Mouse (Mus musculus) large intestine, adult 2 months (tissue): ENCODE data around the gene Ctsz. TPM values are rescaled to one million over a fixed set of nuclear protein-coding genes. Genes with fewer than 3 reads are reported as not detected.

Source experiments
- DNase-seq: peaks from one replicate; pipeline ENCODE4 v3.0.0-alpha.2; 2012; ENCODE audit warnings: low read depth, low spot score
- WGBS: fragments of 180-500 bp; shearing (Covaris S2); methylation state at CpG from one replicate; pipeline ENCODE4 v1.1.7; 2018; 5-methylcytosine and 5-hydroxymethylcytosine counted together
- polyA plus RNA-seq: library from polyadenylated mRNA; depleted of rRNA; stranded (reverse); fragments of >200 nt; gene quantifications from 2 replicates; pipeline ENCODE4 v1.2.3, GENCODE M21; 2012; rRNA removed

Ctsz gene
- polyA plus RNA-seq, 1 experiment, result 258 TPM

DNA sequence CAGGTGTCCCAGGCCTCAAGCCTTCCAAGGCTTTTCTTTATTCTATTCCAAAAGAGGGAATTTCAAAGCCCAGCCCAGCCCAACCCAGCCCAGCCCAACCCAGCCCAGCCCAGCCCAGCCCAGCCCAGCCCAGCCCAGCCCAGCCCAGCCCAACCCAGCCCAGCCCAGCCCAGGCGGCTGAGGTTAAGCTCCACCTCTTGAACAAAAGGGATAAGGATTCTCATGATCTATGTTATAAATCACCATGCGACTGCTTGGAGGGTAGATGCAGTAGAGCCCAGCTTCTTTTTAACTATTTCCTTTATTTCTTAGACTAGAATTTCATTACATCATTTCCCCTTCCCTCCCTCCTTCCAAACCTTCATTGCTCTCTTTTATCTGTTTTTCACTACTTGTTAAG is 28.6 kb downstream of the Ctsz start:
- DNase-seq, result no peak
- 31% methylated on average over 2 of the region's 2 CpGs for WGBS

DNA sequence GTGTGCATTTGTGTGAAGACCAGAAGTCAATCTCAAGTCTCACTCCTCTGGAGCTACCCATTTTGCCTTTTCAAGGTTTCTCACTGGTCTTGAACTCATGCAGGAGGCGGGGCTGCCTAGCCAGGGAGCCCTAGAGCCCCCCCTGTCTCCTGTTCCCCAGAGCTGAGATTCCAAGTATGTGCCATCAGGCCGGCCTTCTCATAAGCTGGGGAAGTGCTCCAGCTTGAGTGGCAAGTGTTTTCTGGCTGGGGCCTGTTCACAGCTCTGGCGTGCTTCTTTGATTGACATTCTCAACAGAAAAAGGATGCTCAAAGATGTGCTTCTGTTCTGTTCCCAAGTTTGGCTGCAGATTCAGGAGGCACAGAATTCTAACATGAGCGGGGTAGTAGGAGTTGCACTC is 38.4 kb downstream of the Ctsz start:
- 86% methylated on average over 4 of the region's 4 CpGs for WGBS
- DNase-seq, result no peak

DNA sequence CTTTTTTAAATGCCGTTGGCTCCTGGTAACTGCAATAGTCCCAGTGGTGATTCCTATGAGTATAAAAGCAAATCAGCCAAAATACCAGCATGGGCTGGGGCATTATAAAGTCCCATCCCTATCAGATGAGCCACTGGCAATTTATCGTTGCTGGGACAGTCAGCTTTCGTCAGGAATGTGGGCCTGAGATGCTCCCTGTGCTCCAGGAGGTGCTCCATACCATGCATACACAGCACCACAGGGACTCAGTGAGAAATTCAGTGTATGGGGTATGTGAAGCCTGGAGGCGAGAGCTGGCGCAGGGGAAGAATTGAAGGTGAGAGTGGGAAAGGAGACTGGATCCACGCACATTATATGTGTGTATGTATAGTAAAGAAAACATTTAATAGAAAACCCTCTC is 41.0 kb downstream of the Ctsz start:
- DNase-seq, result no peak
- WGBS, result 84% methylated on average over 6 of the region's 6 CpGs

DNA sequence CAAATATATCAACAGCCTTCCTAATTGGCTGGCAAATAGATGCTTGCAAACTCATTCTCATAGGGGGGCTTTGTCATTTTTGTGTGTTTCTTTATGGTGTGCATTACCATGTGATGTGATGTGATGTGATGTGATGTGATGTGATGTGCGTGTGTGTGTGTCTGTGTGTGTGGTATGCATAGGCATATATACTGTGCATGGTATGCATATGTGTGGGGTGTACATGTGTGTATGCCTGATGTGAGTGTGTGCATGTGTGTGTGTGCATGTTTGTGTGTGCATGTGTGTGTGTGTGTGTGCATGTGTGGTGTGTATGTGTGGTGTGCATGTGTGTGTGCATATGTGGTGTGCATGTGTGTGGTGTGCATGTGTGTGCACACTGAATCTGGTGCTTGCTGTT is 41.8 kb downstream of the Ctsz start:
- DNase-seq, result no peak
- 95% methylated on average over 1 of the region's 1 CpGs for WGBS

DNA sequence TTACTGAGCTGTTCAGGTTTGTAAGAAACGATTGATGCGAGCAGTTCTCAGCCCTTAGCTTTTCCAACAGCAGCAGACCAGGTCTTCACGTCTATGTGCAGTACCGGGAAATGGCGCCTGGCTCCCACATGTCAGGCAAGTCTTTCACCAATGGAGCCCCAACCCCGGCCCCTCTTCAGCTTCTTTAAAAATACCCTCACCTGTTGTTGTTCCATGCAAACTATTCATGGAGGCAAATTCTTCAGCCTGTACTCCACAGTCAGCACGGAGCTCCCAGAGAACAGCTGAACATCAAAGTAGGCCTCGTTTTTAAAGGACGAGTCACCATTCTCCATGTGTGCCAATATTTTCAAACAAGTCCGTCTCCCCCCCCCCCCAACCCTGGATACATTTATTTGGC is 42.2 kb downstream of the Ctsz start:
- DNase-seq, result no peak
- 81% methylated on average over 10 of the region's 10 CpGs for WGBS

DNA sequence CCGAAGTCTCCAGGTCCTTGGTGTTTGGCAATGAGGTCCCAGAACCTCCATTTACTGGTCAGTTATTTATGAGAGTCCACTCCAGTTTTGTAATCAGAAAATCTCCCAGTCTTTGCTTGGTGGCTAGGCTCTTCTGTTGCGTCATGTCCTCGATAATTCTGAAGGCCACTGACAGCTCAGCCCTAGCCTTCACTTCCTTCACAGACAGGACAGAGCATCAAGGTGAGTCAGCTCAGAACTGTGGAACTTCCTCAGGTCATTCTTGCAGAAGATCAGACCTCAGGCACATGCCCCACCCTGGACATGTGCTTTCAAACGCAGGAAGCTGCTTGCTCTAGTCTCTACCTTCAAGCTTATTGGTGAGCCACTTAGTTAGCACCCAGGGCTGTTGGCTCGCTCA is 45.5 kb downstream of the Ctsz start:
- DNase-seq, result no peak
- 63% methylated on average over 5 of the region's 5 CpGs for WGBS

DNA sequence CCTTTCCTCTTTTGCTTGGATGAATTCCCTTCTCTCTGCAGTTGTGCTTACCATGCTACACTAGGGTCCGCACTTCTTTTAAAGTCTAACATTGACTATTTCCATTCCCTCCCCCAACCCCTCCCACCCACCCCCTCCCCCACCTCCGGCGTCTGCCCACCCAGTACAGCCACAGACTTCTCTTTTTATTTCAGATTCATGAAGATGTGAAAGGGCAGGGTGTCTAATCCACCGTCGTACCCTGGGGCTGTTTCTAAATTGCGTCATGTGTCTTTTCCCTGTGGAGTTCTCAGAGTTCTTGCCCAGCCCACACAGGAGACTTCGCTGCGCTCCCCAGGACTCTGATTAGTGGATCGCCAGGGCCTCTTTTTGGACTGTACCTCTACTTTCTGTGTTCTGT is 46.3 kb downstream of the Ctsz start:
- DNase-seq, result no peak
- WGBS, result 76% methylated on average over 9 of the region's 9 CpGs

DNA sequence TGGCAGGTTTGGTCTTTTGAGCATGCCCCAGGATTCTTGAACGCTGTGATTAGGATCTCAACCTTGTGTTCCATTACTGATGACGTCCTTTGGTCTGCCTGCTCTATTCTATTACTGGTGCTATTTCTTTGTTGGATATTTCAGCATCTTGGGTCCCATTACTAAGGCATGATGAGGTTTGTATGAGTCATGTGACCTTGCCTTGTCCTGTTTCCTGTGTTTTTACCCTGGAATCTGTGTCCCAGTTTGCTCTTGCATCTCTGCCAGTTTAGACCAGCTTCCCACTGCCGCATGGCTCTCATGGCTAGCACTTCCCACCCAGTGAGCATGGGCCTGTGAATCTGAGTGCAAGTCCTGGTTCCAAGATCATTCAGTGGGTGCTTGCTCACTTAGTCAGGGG is 46.9 kb downstream of the Ctsz start:
- DNase-seq, result no peak
- WGBS, result 93% methylated on average over 3 of the region's 3 CpGs

DNA sequence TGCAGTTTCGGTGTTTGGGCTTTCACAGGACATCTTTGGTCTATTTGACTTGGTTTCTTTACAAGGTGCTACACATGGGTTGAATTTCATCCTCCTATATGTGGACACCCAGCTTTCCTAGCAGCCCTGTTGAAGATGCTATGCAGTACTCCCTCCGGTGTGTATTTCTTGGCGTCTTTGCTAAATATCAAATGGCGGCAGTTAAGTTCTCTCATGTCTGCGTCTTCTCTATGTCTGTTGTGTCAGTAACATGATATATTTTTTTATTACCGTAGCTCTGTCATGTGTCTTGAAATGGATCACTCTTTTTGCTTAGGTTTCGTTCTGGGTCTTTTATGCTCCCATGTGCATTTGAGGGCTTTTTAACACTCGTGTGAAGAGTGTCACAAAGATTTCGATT is 57.8 kb downstream of the Ctsz start:
- no peak for DNase-seq
- 88% methylated on average over 9 of the region's 9 CpGs for WGBS

Other genes starting within 250 kb of the Ctsz start
- gene Gnas, start 154.7 kb downstream of the Ctsz start, polyA plus RNA-seq, result 546 and 581 TPM in 2 replicates
- 0.26 and 0.33 TPM in 2 replicates for gene Gm20721, start 92.3 kb downstream of the Ctsz start, polyA plus RNA-seq
- gene Nelfcd, start 23.2 kb downstream of the Ctsz start, polyA plus RNA-seq, result 60.5 and 65.4 TPM in 2 replicates
- 0.05 and 0.12 TPM in 2 replicates for gene Tubb1, start 11.7 kb upstream of the Ctsz start, polyA plus RNA-seq
- 453 and 486 TPM in 2 replicates for gene Atp5e, start 25.1 kb upstream of the Ctsz start, polyA plus RNA-seq
- 72.0 and 85.7 TPM in 2 replicates for gene Prelid3b, start 34.0 kb upstream of the Ctsz start, polyA plus RNA-seq
- 0.37 and 0.47 TPM in 2 replicates for gene Zfp831, start 204.5 kb upstream of the Ctsz start, polyA plus RNA-seq